Mouse (Mus musculus) thymus, postnatal 14 days (tissue): Measurements from ENCODE around the gene Pou3f1.
A peak's percentile ranks its signal among the peaks of the same experiment; 100 is the strongest.
"Not testable (repeated sequence)": the region's sequence is repeated elsewhere in the genome, so short reads cannot be mapped to it uniquely, and the experiment has no call there.

Experiments used
- DNase-seq: peaks from one replicate; pipeline ENCODE4 v3.0.0; 2021

Gene Pou3f1

GRCm38 (mm10) chr4:124693135-124693894 is 36.7 kb downstream of the Pou3f1 start, which contains the start of gene Utp11:
Gene Utp11 (minus strand): TSS chr4:124693600.
- peak; percentile 87 for DNase-seq

GRCm38 (mm10) chr4:124694572-124694971 is 38.0 kb downstream of the Pou3f1 start:
- DNase-seq, result no peak

- peak; percentile 54 for DNase-seq
Observed at GRCm38 (mm10) chr4:124695786-124696516, 39.3 kb downstream of the Pou3f1 start.

GRCm38 (mm10) chr4:124699791-124700190 is 43.2 kb downstream of the Pou3f1 start:
- DNase-seq, result peak; percentile 24

GRCm38 (mm10) chr4:124700248-124700971 is 43.8 kb downstream of the Pou3f1 start, which contains the start of gene Fhl3:
Gene Fhl3 (plus strand): TSS chr4:124700701.
- peak; percentile 80 for DNase-seq

GRCm38 (mm10) chr4:124701052-124701845 is 44.6 kb downstream of the Pou3f1 start:
- peak; percentile 59 for DNase-seq

- DNase-seq, result no peak
Observed at GRCm38 (mm10) chr4:124701916-124702315, 45.3 kb downstream of the Pou3f1 start.

- DNase-seq, result peak; percentile 47
Observed at GRCm38 (mm10) chr4:124703406-124703805, 46.8 kb downstream of the Pou3f1 start.

GRCm38 (mm10) chr4:124703881-124704796 is 47.5 kb downstream of the Pou3f1 start:
- peak; percentile 67 for DNase-seq

GRCm38 (mm10) chr4:124704797-124705474 is 48.3 kb downstream of the Pou3f1 start:
- peak; percentile 50 for DNase-seq

- peak; percentile 9 for DNase-seq
Observed at GRCm38 (mm10) chr4:124705661-124706269, 49.2 kb downstream of the Pou3f1 start.

- DNase-seq, result peak; percentile 41
Observed at GRCm38 (mm10) chr4:124707381-124708199, 51.0 kb downstream of the Pou3f1 start.

- not testable (repeated sequence) for DNase-seq
Observed at GRCm38 (mm10) chr4:124708200-124708517, 51.6 kb downstream of the Pou3f1 start.

GRCm38 (mm10) chr4:124708518-124709477 is 52.2 kb downstream of the Pou3f1 start:
- peak; percentile 73 for DNase-seq

GRCm38 (mm10) chr4:124709961-124710446 is 53.4 kb downstream of the Pou3f1 start:
- DNase-seq, result peak; percentile 25
